Mouse (Mus musculus) forebrain, embryonic 15.5 days (tissue): Measurements from ENCODE around the gene Impg2. TPM values are rescaled to one million over a fixed set of nuclear protein-coding genes. Genes with fewer than 3 reads are reported as not detected.

Experiments used
- ATAC-seq: fragments of 200-750 bp; cut with Nextera tagmentation; replicated peaks from 2 replicates; pipeline ENCODE4 v1.8.0; 2017; ENCODE audit warnings: mild to moderate bottlenecking, moderate TSS enrichment, moderate library complexity
- H3K27ac ChIP-seq: fragments of 300-500 bp; sonication (generic); replicated peaks from 2 replicates; pipeline ENCODE4 v1.5.1; 2015; ENCODE audit warnings: mild to moderate bottlenecking, inconsistent platforms
- H3K27me3 ChIP-seq: fragments of 300-500 bp; sonication (generic); 2 replicates; pipeline ENCODE4 v1.6.1; 2015; ENCODE audit warnings: inconsistent platforms
- H3K36me3 ChIP-seq: fragments of 300-500 bp; sonication (generic); 2 replicates; pipeline ENCODE4 v1.6.1; 2015; ENCODE audit warnings: mild to moderate bottlenecking, inconsistent platforms
- H3K4me1 ChIP-seq: fragments of 300-500 bp; sonication (generic); 2 replicates; pipeline ENCODE4 v1.6.1; 2015; ENCODE audit warnings: inconsistent platforms
- H3K4me2 ChIP-seq: fragments of 300-500 bp; sonication (generic); replicated peaks from 2 replicates; pipeline ENCODE4 v1.6.1; 2015; ENCODE audit warnings: mild to moderate bottlenecking, inconsistent platforms
- H3K4me3 ChIP-seq: fragments of 300-500 bp; sonication (generic); 2 replicates; pipeline ENCODE4 v1.5.1; 2015; ENCODE audit warnings: mild to moderate bottlenecking, inconsistent platforms
- H3K9ac ChIP-seq: fragments of 300-500 bp; sonication (generic); replicated peaks from 2 replicates; pipeline ENCODE4 v1.6.1; 2015; ENCODE audit warnings: mild to moderate bottlenecking, inconsistent platforms
- H3K9me3 ChIP-seq: fragments of 300-500 bp; sonication (generic); 2 replicates; pipeline ENCODE4 v1.6.1; 2016; ENCODE audit warnings: inconsistent platforms
- WGBS: fragments of 180-500 bp; shearing (Covaris S2); methylation state at CpG from one replicate; pipeline ENCODE4 v1.1.7; 2015; ENCODE audit warnings: mixed read lengths; 5-methylcytosine and 5-hydroxymethylcytosine counted together
- polyA plus RNA-seq: library from polyadenylated mRNA; unstranded; fragments of >200 nt; fragmentation: Nextera tagmentation; extraction: Ambion mirVana; gene quantifications from 2 replicates; pipeline ENCODE4 v1.2.1, GENCODE M21; 2015

Impg2 gene
- polyA plus RNA-seq, 1 experiment from 2014 or later, result 0.13 TPM

DNA sequence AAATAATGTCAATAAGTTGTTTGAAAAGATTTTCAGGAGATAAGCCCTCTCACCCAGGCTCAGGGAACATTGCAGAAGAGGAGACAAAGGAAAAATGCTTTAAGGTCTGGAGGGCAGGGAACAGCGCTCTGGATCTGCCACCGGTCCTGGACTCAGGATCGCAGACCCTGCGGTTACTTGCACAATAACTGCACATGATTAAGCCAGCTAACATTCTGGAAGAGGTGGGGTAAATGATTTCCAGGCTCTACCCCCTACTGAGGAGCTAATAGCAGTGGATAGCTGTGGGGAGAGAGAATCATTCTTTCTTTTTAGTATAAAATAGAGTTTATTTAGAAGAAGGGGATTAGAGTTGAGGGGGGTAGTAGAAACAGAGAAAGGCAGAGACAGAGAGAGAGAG, 103.5 kb downstream of the Impg2 start:
- no peaks in the 10 kb centered on the region for H3K4me1 ChIP-seq
- H3K9me3 ChIP-seq, result no peaks in the 10 kb centered on the region
- H3K4me2 ChIP-seq, result no peak overlapping the region
- no peak overlapping the region for H3K9ac ChIP-seq
- no peaks in the 10 kb centered on the region for H3K36me3 ChIP-seq
- WGBS, result 39% methylated on average over 4 of the region's 4 CpGs
- no peak overlapping the region for H3K4me3 ChIP-seq
- no peaks in the 10 kb centered on the region for H3K27me3 ChIP-seq
- no peak for ATAC-seq
- no peak overlapping the region for H3K27ac ChIP-seq

DNA sequence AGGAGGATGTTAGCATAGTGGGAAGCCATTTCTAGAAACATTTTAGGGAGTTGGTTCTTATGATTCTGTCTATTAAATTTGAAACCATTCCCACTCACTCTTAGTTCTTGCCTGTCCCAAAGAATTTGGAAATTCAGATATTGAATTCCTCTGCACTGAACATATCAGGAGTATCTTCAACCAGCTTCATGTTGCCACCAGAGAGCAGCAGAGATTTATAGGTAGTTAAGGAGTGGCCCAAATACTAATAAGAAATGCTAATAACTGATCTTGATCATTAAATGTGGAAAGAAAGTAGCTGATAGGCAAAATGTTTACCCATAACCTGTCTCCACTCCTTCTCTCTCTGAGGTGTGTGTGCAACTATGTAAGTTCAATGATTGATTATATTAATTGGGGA, 107.2 kb downstream of the Impg2 start:
- Histone ChIP-seq H3K27ac (no peak overlapping the region), H3K36me3 (no peaks in the 10 kb centered on the region), H3K4me3 (no peak overlapping the region), H3K27me3 (no peaks in the 10 kb centered on the region), H3K4me2 (no peak overlapping the region), H3K4me1 (no peaks in the 10 kb centered on the region), H3K9ac (no peak overlapping the region), H3K9me3 (no peaks in the 10 kb centered on the region)
- ATAC-seq, result no peak

Other genes starting within 250 kb of the Impg2 start
- 581 and 585 TPM in 2 replicates for gene Rpl24, start 238.0 kb upstream of the Impg2 start, polyA plus RNA-seq
- 20.2 and 20.8 TPM in 2 replicates for gene Zbtb11, start 230.4 kb upstream of the Impg2 start, polyA plus RNA-seq
- 234 and 248 TPM in 2 replicates for gene Pcnp, start 174.6 kb upstream of the Impg2 start, polyA plus RNA-seq
- 25.1 and 25.7 TPM in 2 replicates for gene Trmt10c, start 166.5 kb upstream of the Impg2 start, polyA plus RNA-seq
- 57.7 and 58.4 TPM in 2 replicates for gene Senp7, start 156.0 kb upstream of the Impg2 start, polyA plus RNA-seq